Comparison of ENCODE assay signal across 8 mouse cellular contexts in genomic region chr5:108270415-108270814, GRCm38 (mm10). TPM values are rescaled to one million over a fixed set of nuclear protein-coding genes. Genes with fewer than 3 reads are reported as not detected.
DNase-seq lines count a peak whose midpoint lies in the region; ATAC-seq lines count a peak whose summit lies in the region.

No protein-coding gene starts in this region.

- H3K27me3 ChIP-seq in kidney, embryonic 16.5 days (ENCODE audit: insufficient read depth, low read length): no peaks in the 10 kb centered on the region
- no peaks in the 10 kb centered on the region for H3K27me3 ChIP-seq in hindbrain, embryonic 15.5 days
- no peaks in the 10 kb centered on the region for H3K27me3 ChIP-seq in midbrain, embryonic 16.5 days (ENCODE audit: control insufficient read depth, insufficient read depth, low read depth, low read length)

- no peak overlapping the region for H3K27ac ChIP-seq in kidney, embryonic 16.5 days (ENCODE audit: low read length)
- H3K27ac ChIP-seq in hindbrain, embryonic 15.5 days (replicated peaks): no peak overlapping the region
- H3K27ac ChIP-seq in midbrain, embryonic 16.5 days (ENCODE audit: low read length): no peak overlapping the region

- DNase-seq in kidney, adult 8-10 months: no peak
- DNase-seq in c-Kit-negative CD71-positive TER-119-positive erythroid progenitor cells, embryonic 14.5 days (ENCODE audit: low read depth, low spot score): peak; percentile 34
- DNase-seq in ovary, adult 18-20 months (ENCODE audit: low spot score): no peak
- DNase-seq in left cerebral cortex, postnatal 14 days (ENCODE audit: low spot score in 2 of 2): no peak
- DNase-seq in gastrocnemius, adult 8-10 months (ENCODE audit: low spot score in 2 of 2): no peak

- no peaks in the 10 kb centered on the region for H3K36me3 ChIP-seq in kidney, embryonic 16.5 days (ENCODE audit: insufficient read depth, low read length)
- no peaks in the 10 kb centered on the region for H3K36me3 ChIP-seq in hindbrain, embryonic 15.5 days
- H3K36me3 ChIP-seq in midbrain, embryonic 16.5 days (ENCODE audit: control insufficient read depth, insufficient read depth, low read length): no peaks in the 10 kb centered on the region

- intact Hi-C loops in left cerebral cortex, postnatal 14 days (cut with DNase I): no loop called here

- peak overlapping the region; percentile 89 for H3K4me2 ChIP-seq in kidney, embryonic 16.5 days (replicated peaks; ENCODE audit: low read depth, low read length)
- peak overlapping the region; percentile 91 for H3K4me2 ChIP-seq in hindbrain, embryonic 15.5 days
- H3K4me2 ChIP-seq in midbrain, embryonic 16.5 days (ENCODE audit: low read length): peak overlapping the region; percentile 83

- H3K4me3 ChIP-seq in kidney, embryonic 16.5 days (ENCODE audit: low read length): peak overlapping the region; percentile 98
- H3K4me3 ChIP-seq in hindbrain, embryonic 15.5 days: peak overlapping the region; percentile 82
- H3K4me3 ChIP-seq in midbrain, embryonic 16.5 days (ENCODE audit: low read depth, low read length): peak overlapping the region; percentile 87

- H3K9ac ChIP-seq in kidney, embryonic 16.5 days (replicated peaks; ENCODE audit: low read length): peak overlapping the region; percentile 98; the same call in 1 of the 2 replicates
- peak overlapping the region; percentile 90 for H3K9ac ChIP-seq in hindbrain, embryonic 15.5 days
- H3K9ac ChIP-seq in midbrain, embryonic 16.5 days (ENCODE audit: low read depth, low read length): peak overlapping the region; percentile 94; the same call in 1 of the 2 replicates

- peaks cover 20% of the 10 kb centered on the region for H3K4me1 ChIP-seq in kidney, embryonic 16.5 days (ENCODE audit: insufficient read depth, low read length)
- H3K4me1 ChIP-seq in hindbrain, embryonic 15.5 days (replicated peaks): peaks cover 39% of the 10 kb centered on the region
- peaks cover 43% of the 10 kb centered on the region for H3K4me1 ChIP-seq in midbrain, embryonic 16.5 days (ENCODE audit: control insufficient read depth, insufficient read depth, low read length)

- ATAC-seq in kidney, embryonic 16.5 days (ENCODE audit: low FRiP score, low TSS enrichment): no peak
- ATAC-seq in hindbrain, embryonic 15.5 days (ENCODE audit: low FRiP score, low read depth): no peak
- no peak for ATAC-seq in midbrain, embryonic 16.5 days

- 37% methylated on average over 9 of the region's 9 CpGs for WGBS in kidney, embryonic 16.5 days
- 51% methylated on average over 9 of the region's 9 CpGs for WGBS in hindbrain, embryonic 15.5 days
- WGBS in midbrain, embryonic 16.5 days: 53% methylated on average over 9 of the region's 9 CpGs

- no peaks in the 10 kb centered on the region for H3K9me3 ChIP-seq in kidney, embryonic 16.5 days (ENCODE audit: low read length)
- no peaks in the 10 kb centered on the region for H3K9me3 ChIP-seq in hindbrain, embryonic 15.5 days
- no peaks in the 10 kb centered on the region for H3K9me3 ChIP-seq in midbrain, embryonic 16.5 days (replicated peaks; ENCODE audit: control insufficient read depth, low read length, poor library complexity, severe bottlenecking)

RNA-seq across cellular contexts. Expression of gene Dr1, which starts 1.7 kb away (rescaled TPM):
- polyA plus RNA-seq in kidney, embryonic 16.5 days (2015; fragmentation: Nextera tagmentation; extraction: Ambion mirVana): 43.9 and 46.5 TPM in 2 replicates
- 39.8 and 41.8 TPM in 2 replicates for polyA plus RNA-seq in hindbrain, embryonic 15.5 days (2015; fragmentation: Nextera tagmentation; extraction: Ambion mirVana)
- 46.4 and 50.9 TPM in 2 replicates for polyA plus RNA-seq in midbrain, embryonic 16.5 days (2015; fragmentation: Nextera tagmentation; extraction: Ambion mirVana)
- total RNA-seq in left cerebral cortex, postnatal 14 days (2021): 10 to 100 TPM; 38.5 to 39.7 TPM
- 10 to 100 TPM; 15.2 to 18.5 (median 16.9) TPM for total RNA-seq in gastrocnemius, adult 8-10 months (2022)

RNA-seq across cellular contexts. Expression of gene Pigg, which starts 42.0 kb away (rescaled TPM):
- 7.3 and 7.5 TPM in 2 replicates for polyA plus RNA-seq in kidney, embryonic 16.5 days (2015; fragmentation: Nextera tagmentation; extraction: Ambion mirVana)
- polyA plus RNA-seq in hindbrain, embryonic 15.5 days (2015; fragmentation: Nextera tagmentation; extraction: Ambion mirVana): 4.9 and 5.6 TPM in 2 replicates
- polyA plus RNA-seq in midbrain, embryonic 16.5 days (2015; fragmentation: Nextera tagmentation; extraction: Ambion mirVana): 5.5 and 6.6 TPM in 2 replicates
- total RNA-seq in left cerebral cortex, postnatal 14 days (2021): 10 to 100 TPM; 10.5 to 10.7 TPM
- 1 to 10 TPM; 3.3 to 4.3 (median 4.2) TPM for total RNA-seq in gastrocnemius, adult 8-10 months (2022)
